Mouse (Mus musculus): Measurements from ENCODE around the gene Ak1. TPM values are rescaled to one million over a fixed set of nuclear protein-coding genes. Genes with fewer than 3 reads are reported as not detected.

The Ak1 gene
- total RNA-seq, 2 experiments from 2014 or later = 892 to 897 TPM

DNA sequence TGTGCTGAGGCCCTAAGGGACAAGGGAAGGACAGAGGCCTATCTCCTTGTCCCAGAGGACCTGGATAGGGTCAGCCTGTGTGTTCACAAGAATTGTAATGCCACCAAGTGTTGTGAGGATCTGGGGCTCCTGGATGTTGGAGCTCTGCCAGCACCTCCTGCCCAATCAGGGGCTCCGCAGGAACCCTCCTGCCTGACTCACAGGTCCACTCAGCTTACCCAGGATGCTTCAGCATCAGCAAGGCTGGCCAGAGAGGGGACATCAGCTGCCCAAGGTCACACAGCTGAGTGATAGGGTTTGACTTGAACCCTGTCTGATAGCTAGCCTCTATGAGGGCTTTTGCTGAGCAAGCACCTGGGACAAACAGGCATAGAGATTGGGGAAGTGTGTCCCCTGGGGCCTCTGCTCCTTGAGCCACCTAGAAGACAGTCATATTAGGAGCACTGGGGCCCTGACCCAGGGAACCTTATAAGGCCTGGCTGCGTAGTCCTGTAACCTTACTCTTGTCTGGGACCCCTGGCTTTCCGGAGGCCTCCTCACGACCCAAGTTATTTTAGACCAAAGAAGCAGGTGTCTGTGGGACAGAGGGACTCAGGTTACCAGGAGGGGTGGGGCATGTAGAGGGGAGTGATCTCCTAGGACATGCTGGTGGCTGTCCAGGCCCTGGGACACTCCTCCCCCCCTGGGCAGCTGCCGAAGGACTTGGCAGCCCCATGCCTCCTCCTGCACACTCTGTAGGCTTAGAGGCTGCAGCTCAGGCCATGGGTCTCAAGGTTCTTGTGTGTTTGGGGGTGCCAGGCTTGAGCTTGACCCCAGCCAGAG, 4.5 kb downstream of the Ak1 start:
- DNase-seq (ENCODE audit: low spot score in 2 of 2) = peak in 1 of 2 experiments; percentile 60

DNA sequence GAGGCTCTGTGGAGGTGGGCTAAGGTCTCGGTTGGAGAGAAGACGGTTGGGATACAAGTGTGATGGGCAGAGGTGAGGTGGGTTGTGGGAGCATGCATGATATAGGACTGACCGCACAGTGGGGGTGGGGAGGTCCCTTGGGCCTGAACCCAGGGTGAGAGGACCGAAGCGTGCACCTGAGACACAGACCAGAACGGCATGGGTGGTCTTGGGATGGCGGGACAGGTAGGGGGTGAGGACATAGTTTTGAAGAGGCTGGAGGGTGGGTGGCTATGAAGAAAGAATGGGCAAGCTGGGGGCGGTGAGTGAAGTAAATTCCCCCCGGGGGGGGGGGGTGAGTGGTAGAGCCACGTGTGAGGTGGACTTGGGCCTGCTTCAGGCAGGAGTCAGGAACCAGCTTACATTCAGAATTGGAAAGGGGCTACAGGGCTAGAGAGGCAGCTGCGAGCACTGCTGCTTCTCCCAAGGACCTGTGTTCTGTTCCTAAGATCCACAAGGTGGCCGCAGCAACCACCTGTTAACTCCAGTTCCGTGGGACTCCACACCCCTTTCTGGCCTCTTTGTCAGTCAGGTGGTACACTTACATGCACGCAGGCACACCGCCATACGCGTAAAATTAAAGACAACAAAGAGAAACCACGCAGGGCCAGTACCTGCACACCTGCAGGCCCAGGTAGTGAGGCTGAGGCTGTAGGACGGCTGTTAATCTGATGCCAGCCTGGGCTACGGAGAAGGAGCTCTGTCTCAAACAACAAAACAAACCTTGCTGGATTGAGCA, 5.9 kb downstream of the Ak1 start:
- no peak for DNase-seq (ENCODE audit: low spot score in 2 of 2)

- no peak for DNase-seq (ENCODE audit: low spot score in 2 of 2)
Measured at GRCm38 (mm10) chr2:32628044-32628550, 6.5 kb downstream of the Ak1 start.

DNA sequence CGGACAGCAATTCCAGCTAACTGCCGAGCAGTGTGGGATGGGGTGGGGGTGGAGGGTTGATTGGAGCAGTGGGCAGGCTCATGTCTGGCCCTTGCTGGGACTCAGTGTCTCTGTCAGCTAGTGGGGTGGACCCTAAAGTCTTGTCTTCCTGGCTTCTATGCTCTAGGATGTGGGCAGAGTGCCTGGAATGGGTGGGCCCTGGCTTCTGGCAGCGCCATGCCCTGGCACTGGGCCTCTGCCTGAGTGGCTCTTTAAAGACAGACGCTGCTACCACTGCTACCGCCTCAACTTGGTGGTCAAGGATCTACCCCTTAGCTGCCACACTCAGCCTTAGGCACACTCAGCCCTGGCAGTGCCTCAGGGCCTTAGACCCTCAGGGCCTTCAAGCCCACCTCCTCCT, 7.2 kb downstream of the Ak1 start:
- peak in 1 of 2 experiments; percentile 66 for DNase-seq (ENCODE audit: low spot score in 2 of 2)

GRCm38 (mm10) chr2:32629276-32629976, 7.9 kb downstream of the Ak1 start:
- DNase-seq (ENCODE audit: low spot score in 2 of 2) = no peak

- no peak for DNase-seq (ENCODE audit: low spot score in 2 of 2)
Measured at GRCm38 (mm10) chr2:32630036-32630435, 8.5 kb downstream of the Ak1 start.

GRCm38 (mm10) chr2:32631046-32631445, 9.5 kb downstream of the Ak1 start:
- no peak for DNase-seq (ENCODE audit: low spot score in 2 of 2)

DNA sequence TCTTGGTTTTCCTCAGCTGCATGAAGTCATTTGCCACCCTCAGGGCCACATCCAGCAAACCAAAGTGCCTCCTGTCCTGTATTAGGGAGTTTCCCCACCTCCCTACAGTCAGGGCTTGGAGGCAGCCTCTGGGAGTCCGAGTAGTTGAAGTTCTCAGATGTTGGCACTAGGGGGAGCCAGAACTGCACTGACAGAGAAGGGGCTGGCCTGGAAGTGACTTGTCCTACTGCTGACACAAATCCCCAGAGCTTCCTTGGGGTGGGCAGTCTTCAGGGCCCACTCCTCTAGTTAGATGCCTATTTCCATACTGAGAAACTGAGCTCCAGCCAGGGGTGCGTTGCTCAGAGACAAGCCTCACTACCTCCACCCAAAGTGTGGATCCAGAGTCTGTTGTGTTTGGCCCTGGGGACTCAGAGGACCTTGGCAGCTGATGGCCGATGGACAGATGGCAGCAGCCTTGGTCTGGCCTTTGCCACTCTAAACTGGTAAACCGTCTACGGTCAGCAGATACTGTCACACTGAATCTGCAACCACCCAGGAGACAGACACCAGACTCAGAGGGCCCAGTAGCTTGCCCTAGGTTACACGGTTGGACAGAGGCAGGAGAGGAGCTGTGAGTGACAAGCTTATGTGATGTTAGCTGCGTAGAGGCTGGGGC, 10.3 kb downstream of the Ak1 start:
- DNase-seq (ENCODE audit: low spot score in 2 of 2) = peak in 1 of 2 experiments; percentile 80

DNA sequence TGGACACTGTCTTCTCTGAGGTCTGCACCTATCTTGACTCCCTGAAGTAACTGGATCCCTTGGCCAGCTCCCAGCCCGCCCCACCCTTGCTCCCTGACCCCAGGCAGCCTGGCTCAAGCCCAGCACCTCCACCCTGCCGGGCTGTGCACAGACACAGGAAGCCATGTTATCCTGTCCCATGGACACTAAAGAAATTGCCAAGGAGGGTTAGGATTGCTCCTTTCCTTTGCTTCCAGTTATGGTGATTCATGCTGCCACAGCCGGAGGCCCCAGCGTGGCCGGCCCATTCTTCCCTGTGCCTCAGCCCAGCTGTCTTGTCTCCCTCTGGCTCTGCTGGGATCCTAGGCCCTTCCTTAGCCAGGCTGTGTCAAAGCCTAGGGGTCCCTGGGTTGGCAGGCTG, 12.1 kb downstream of the Ak1 start:
- DNase-seq (ENCODE audit: low spot score in 2 of 2) = no peak

GRCm38 (mm10) chr2:32634277-32635105, 12.9 kb downstream of the Ak1 start:
- DNase-seq (ENCODE audit: low spot score in 2 of 2) = no peak

DNA sequence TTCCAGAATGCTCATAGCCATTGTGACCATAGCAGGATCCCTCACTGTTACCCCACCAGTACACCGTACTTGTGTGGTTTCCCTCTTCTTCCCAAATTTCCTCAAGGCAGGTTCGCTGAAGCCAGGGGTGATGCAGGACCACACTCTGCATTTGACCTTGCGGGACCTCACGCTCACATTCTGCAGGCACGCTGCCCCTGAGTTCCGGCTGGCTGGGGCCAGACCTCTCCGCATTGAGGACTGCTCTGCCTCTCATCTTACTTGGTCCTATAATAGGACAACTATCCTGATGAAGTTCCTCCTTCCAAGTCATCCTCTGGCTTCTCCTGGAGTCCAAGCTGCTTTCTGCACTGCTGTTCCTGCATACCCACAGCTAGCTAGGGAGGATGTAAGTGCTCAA, 15.1 kb downstream of the Ak1 start:
- DNase-seq (ENCODE audit: low spot score in 2 of 2) = no peak

- DNase-seq (ENCODE audit: low spot score in 2 of 2) = peak in 1 of 2 experiments; percentile 48
Measured at GRCm38 (mm10) chr2:32637778-32638281, 16.3 kb downstream of the Ak1 start.

DNA sequence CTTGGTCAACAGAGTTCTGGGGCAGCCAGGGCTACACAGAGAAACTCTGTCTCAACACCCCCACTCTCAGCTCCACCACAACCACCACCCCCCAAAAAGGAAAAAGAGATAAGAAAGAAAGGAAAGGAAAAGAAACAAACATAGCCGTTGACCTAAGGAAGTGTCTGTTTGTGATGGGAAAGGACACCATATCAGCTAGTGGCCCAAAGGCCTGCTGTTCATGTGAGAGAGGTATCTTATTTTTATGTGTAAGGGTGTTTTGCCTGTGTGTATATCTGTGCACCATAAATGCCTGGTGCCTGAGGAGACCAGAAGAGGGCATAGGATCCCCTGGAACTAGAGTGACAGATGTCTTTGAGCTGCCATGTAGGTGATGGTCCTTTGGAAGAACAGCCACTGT, 18.1 kb downstream of the Ak1 start:
- no peak for DNase-seq (ENCODE audit: low spot score in 2 of 2)

GRCm38 (mm10) chr2:32640550-32641051, 19.0 kb downstream of the Ak1 start:
- no peak for DNase-seq (ENCODE audit: low spot score in 2 of 2)

- DNase-seq (ENCODE audit: low spot score in 2 of 2) = no peak
Measured at GRCm38 (mm10) chr2:32641810-32642209, 20.3 kb downstream of the Ak1 start.

GRCm38 (mm10) chr2:32642813-32643212, 21.3 kb downstream of the Ak1 start:
- DNase-seq (ENCODE audit: low spot score in 2 of 2) = peak in 1 of 2 experiments; percentile 50

GRCm38 (mm10) chr2:32644083-32644482, 22.5 kb downstream of the Ak1 start:
- no peak for DNase-seq (ENCODE audit: low spot score in 2 of 2)

DNA sequence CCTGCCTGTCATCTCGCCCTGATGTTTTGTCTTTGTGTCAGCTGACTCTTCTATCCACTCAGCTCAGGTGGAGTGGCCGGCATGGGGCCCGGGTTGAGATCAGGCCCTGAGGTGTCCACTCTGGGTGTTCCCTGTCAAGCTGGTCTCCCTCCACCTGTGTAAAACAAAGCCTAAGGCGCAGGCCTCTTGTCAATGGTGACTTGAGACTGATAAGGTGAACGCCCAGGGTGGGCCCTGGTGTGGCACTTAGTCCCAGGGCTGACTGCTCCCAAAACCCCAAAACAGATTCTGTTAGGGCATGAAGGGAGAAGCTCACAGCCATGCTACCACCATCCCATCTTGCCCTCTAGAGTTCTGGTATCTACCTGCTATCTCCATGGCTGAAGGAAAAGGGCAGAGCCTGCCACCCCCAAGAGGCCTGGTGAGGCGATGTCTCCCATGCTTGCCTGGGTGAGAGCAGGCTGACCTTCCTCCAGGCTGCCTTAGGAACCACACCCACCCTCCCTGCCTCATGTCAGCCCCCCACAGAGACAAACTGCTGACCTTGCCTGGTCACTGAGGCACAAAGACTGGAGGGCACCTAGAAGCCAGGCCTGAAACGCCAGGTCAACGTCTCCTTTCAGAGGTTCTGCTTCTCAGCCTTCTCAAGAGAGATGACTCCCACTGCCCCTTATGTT, 23.4 kb downstream of the Ak1 start:
- DNase-seq (ENCODE audit: low spot score in 2 of 2) = no peak

DNA sequence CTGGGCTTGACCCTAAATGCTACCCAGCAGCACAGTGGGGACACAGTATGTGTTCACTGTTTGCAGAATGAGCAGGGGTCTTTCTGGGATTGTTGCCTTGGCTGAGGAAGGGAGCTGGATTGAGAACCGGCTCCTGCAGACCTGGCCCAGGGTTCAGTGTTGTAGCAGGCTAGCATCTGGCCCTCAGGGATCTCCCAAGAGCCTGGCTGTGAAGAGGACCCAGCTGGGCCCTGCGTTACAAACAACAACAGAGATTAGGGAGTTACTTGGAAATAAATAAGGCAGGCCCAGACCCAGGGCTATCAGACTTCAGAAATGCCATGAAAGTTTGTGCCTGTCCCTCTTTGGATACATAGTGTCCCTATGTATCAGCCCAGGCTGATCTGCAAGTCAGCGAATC, 24.1 kb downstream of the Ak1 start:
- no peak for DNase-seq (ENCODE audit: low spot score in 2 of 2)
